Mouse (Mus musculus) urinary bladder, adult 18-20 months (tissue): ENCODE data around the gene Vtcn1.
A peak's percentile ranks its signal among the peaks of the same experiment; 100 is the strongest.
"Not testable (repeated sequence)": the region's sequence is repeated elsewhere in the genome, so short reads cannot be mapped to it uniquely, and the experiment has no call there.

ENCODE experiments used
- DNase-seq, 2 experiments: peaks; one replicate each; pipeline ENCODE4 v3.0.0; 2022; ENCODE audit warnings: low spot score in 2 of 2, mixed read lengths in 2 of 2

Gene Vtcn1

DNA sequence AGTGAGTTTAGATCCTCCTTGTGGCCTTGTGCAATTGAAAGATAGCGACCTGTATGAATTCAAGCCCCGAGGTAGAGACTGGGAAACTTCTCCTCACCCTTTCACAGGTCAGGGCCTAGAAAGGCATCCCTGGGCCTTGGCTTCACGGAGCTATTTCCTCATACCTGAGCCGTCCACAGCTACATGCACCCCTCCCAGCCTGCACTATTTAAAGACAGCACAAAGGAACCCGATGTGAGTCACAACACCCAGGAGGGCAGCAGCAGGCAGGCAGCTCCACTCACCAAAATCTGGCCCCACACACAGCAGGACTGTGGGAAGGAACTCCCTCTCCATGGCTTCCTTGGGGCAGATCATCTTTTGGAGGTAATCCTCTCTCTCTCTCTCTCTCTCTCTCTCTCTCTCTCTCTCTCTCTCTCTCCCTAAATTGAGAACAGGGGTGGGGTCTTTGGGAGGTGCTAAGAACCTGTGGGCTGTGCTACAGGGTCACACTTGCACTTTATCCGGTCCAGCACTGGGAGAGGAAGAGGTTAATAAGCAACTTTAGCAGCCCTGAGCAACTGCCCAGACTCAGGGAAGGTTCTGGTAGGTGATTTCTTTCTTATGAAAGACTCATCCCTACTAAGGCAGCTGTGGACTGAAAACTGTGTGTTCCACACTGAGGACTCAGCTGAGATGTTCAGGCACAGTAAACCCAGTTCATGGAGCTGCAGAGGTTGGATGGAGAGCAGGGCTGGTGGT lies at the start of gene Vtcn1:
Gene Vtcn1, plus strand, starts transcription at position 235 of the 741 bp plus-strand sequence.
- DNase-seq, result peak in 1 of 2 experiments; percentile 39

DNA sequence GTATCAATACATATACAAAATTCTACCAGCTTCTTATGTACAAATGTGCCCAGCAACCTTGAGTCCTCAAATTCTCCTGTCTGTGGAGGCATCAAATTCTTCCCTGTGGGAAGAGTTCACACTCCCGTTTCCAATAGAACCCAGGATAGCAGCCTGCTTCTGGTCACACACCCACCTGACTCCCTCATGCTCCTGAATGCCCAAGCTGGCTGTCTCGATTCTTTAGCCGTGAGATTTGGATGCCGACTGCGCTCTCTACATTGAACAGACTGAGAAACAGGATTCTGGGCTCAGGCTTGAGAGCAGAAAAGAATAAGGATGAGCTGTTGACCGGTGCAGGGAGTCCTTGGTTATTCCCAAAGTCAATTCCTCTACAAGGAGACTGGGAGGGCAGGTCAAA lies 48.3 kb upstream of the Vtcn1 start:
- DNase-seq, result no peak

GRCm38 (mm10) chr3:100777568-100777967 lies 47.7 kb upstream of the Vtcn1 start:
- no peak for DNase-seq

- peak in 1 of 2 experiments; percentile 20 for DNase-seq
Observed at GRCm38 (mm10) chr3:100786076-100786475, 39.2 kb upstream of the Vtcn1 start.

DNA sequence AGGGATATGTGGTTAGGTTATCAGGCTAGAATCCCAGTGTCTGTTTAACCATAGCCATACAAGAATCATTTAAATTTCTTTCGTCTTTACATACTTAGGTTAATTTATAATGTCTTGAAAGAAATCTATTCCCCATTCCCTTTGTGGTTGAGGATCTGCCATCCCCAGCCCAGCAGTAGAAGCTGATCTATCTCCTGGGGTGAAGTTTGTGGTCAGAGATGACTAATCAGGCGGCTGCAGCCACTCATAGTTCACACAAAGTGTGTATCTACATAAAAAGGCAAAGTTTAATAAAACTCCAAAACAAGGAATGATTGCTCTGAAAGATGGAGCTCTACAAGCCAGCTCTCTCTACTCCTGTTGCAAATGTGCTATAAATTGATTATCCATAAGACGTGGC lies 33.6 kb upstream of the Vtcn1 start:
- no peak for DNase-seq

- no peak for DNase-seq
Observed at GRCm38 (mm10) chr3:100793345-100793744, 31.9 kb upstream of the Vtcn1 start.

DNA sequence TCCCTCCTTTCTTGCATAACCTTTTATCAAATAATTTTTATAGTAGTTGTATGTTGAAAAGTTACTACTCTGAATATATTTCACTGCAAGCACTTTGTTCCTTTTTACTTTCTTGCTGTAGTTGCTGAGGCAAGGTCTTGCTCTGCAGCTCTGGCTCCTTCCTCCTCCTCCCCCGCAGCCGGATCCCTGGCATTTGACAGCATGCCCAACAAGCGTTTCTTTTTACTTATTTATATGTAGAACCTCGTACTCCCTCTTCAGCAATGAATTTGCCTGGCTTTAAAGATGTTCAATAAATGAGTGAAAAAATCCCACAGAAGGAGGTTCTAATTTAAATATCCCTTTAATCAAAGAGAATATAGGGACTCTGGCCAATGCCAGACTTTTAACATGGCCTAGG lies 28.7 kb upstream of the Vtcn1 start:
- no peak for DNase-seq

DNA sequence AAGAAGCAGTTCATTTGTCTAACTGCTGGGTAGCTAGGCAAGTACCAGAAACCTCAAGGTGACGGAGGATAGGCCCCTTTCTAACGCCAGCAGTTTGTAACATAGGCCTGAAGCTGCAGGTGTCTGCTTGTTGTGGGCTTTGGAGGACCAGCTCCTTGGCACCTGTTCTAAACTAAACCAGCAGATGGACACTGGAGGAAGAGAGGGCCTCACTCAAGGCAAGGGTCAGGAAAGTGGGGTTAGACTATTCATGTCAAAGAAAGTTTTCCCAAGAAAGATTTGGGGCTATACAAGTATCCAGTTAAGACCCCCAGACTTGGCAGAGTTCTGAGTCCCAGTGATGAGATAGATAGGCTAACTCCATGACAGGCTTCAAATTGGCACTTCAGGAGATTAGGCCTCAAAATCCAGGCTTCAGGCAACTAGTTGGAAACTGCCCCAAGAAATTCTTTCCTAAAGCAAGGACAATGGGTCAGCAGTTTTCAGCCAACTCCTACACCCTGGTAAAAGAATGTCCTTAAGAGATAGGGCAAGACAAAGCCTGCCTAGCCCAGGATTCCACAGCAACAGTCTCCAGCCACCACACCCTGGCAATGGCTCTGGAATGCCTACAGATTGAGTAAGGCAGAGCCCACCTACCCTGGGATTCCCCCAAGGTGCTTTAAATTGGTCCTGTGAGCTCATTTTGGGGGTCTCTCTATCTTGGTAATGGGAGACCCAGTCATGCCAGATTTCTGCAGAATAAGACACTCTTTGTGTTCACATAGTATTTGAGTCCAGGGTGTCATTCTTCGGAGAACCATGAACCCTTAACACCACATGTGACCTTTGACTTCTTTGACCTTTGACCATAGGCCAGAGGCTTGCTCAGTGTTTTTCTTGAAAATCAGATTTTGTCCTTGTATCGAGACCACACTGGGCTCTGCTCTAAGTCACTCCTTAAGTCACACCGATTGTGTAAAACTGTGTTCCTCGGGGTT lies 27.8 kb upstream of the Vtcn1 start:
- DNase-seq, result no peak

- DNase-seq, result no peak
Observed at GRCm38 (mm10) chr3:100798872-100799422, 26.3 kb upstream of the Vtcn1 start.

DNA sequence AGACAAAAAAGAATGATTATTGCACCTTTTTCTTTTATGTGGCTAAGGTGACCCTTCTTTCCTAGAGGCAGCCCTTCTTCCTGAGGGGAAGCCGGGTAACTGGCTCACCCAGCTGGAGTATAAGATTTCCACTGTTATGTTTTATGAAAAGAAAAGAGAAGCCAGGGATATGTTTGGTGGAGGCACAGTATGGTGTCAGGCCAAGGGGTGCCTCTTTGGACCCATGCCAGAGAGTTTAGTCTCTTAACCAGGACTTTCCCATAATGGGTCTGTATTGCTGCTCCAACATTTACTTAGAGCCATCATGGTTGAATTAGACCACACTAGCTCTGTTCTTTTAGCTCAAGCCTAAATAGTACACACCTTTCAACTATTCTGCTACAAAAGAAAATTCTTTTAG lies 20.3 kb upstream of the Vtcn1 start:
- no peak for DNase-seq

- no peak for DNase-seq
Observed at GRCm38 (mm10) chr3:100805925-100806324, 19.3 kb upstream of the Vtcn1 start.

GRCm38 (mm10) chr3:100810461-100810860 lies 14.8 kb upstream of the Vtcn1 start:
- DNase-seq, result no peak

- DNase-seq, result no peak
Observed at GRCm38 (mm10) chr3:100811836-100812235, 13.4 kb upstream of the Vtcn1 start.

DNA sequence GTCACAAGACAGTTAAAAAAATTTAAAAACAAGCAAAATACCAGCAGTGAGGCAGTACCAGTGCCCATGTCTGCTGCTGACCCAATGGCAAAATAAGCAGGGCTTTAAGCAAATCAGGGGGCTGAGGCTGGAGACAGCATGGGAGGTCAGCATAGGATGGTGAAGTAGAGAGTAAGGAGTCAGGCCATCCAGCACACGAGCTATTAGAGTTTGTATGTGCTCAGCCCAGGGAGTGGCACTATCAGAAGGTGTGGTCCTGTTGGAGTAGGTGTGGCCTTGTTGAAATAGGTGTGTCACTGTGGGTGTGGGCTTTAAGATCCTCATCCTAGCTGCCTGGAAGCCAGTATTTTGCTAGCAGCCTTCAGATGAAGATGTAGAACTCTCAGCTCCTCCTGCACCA lies 9.8 kb upstream of the Vtcn1 start:
- not testable (repeated sequence) for DNase-seq

DNA sequence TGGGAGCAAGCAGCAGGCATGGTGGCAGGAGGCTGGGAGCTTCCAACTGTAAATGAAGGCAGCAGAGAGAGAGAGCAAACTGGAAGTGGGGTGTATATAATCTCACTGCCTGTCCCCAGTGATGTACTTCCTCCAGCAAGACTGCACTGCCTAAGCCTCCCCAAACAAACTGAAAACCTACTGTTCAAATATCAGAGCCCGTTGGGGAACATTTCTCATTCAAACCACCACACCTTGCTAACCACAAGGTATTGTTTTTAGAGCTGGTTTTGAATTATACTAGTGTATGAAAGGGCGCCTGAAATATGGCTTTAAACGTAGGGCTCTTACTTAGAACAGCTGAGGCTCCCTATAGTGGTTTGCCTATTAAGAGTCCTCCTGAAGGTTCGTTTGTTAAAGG lies 6.5 kb upstream of the Vtcn1 start:
- DNase-seq, result no peak

DNA sequence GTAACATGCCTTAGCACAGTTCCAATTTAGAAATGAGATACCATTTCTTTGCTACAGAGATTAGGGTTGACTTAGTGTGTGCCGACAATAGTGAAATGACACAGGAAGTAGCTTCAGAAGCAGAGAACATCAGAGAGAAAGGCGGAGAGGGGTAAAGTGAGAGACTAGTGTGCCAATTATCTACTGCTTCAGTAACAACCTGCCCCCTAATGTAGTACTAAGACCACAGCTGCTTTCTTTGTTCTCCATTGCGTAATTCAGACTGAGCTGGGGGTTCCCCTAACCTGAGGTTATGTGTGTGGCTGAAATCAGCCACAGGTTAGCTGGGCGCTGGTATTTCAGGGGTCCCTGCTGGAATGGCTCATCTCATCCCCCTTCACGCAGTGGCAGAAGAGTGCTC lies 5.7 kb upstream of the Vtcn1 start:
- no peak for DNase-seq

DNA sequence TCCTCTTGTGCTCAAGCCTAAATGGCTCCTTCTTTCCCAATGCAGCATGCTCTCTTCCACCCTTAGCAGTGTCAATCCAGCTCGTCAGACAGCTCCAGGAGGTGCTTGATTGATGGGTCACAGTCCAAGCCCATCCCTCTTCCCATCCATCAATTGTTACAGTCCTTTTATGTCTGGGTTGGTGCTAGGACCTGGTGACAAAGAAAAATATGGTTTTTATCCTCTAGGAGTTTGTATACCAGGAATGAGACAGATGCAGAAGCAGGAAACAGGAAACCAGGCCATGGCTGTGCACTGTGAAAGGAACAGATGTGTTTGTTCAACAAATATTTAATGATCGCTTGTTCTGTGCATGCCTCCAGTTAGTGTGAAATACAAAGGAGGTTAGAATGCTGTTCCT lies 4.4 kb upstream of the Vtcn1 start:
- DNase-seq, result no peak

DNA sequence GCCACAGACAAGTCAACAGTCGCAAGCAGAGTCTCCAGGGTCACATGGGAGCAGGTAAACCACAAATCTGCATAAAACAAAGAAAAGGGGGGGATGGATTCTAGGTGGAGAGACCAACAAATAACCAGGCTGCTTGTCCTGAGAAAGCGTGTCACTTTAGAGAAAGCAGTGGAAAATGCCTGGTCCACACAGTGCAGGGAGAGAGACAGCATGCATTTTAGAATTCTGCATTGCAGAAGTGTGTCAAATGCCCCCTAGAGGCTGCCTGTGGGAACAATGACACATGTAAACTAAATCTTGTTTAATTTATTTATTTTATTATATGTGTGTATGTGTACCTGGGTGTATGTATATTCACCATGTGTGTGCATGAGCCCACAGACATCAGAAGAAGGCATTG lies 4.0 kb upstream of the Vtcn1 start:
- no peak for DNase-seq

DNA sequence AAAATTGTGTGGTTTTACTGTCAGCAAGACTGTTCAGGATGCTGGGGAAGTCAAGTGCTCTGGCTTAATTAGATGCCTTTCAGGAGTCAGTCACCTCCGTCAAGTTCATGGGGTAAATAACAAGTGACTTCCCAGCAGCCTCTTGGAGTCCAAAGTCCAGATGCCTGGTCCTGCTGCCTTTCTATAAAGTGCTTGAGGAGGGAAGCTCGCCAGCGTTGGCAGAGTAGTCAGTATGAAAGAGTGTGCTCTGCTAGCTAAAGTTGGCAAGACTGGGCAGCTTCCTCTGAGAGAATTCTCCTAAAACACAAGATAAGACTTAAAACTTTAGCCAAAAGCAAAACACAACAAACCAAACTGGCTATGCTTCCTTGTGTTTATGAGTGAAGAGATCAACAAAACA lies 18.5 kb downstream of the Vtcn1 start:
- DNase-seq, result no peak

DNA sequence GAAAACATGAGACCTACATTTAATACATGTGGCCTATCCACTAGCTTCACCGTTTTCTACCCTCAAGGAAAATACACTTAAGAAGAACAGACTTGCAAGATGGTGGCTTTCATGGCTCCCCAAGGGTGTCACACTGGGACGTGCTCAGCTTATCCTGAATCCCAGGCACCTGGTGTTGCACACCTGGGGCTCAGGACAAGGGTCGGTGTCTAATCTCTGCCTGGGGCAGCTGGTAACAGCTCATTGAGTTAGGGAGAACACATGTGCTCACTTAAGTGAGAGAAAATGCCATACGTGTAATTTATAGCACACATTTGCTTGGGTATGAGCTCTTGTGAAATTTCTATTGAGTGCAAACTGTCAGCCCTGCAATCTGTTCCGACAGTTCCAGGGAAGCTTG lies 19.1 kb downstream of the Vtcn1 start:
- DNase-seq, result no peak

DNA sequence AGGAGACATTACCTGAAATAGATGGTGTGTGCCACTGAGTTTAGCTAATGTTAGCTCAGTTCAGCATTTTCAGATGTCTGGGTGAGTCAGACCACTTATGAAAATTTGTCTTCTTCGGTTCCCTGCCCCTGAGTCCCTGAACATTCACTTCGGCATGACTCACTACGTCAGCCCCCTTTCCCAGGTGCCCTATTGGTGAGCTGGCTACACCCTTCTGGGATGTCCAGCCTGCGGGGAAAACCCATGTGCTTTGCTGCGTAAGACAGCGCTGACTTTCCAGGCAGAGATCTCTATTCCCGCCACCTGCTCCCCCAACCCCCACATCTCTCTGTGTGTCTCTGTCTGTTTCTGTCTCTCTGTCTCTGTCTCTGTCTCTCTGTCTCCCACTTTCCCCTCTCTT lies 23.1 kb downstream of the Vtcn1 start:
- no peak for DNase-seq

DNA sequence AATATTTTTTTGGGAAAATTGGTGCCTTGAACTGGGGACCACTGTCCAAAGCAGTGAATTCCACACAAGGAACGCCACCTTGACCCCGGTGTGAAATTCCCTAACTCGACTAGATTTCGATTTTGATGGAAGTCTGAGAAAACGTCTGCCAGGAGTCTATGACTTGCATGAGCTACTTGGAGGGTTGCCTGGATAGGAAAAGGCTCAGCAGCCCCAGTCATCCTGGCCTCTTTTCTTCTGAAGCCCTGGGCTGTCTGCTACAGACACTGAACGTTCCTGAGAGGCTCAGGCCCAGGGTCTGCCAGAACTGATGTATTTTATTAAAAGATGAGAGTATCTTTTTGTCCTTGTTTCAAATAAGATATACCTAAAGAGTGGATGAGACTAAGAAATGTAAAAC lies 25.2 kb downstream of the Vtcn1 start:
- DNase-seq, result no peak
